Mouse (Mus musculus) kidney, postnatal 25 days (tissue): ENCODE data around the gene Map3k7.

Experiments
- DNase-seq, 2 experiments: peaks; one replicate each; pipeline ENCODE4 v3.0.0; 2021; ENCODE audit warnings: mixed read lengths in 2 of 2

The Map3k7 gene

GRCm38 (mm10) chr4:32062381-32063059 lies 98.6 kb downstream of the Map3k7 start:
- DNase-seq: no peak

- no peak for DNase-seq
Observed at GRCm38 (mm10) chr4:32063291-32063690, 99.4 kb downstream of the Map3k7 start.
